Mouse (Mus musculus) embryonic facial prominence, embryonic 10.5 days (tissue): ENCODE measurements around the gene Psen1. TPM values are rescaled to one million over a fixed set of nuclear protein-coding genes. Genes with fewer than 3 reads are reported as not detected.
A peak's percentile ranks its signal among the peaks of the same experiment; 100 is the strongest.

Experiments
- DNase-seq: peaks from one replicate; pipeline ENCODE4 v3.0.0-alpha.2; 2017; ENCODE audit warnings: low spot score
- H3K27ac ChIP-seq: fragments of 300-500 bp; sonication (generic); replicated peaks from 2 replicates; pipeline ENCODE4 v1.5.1; 2016; ENCODE audit warnings: mild to moderate bottlenecking
- H3K27me3 ChIP-seq: fragments of 300-500 bp; sonication (generic); replicated peaks from 2 replicates; pipeline ENCODE4 v1.6.1; 2016; ENCODE audit warnings: low read depth, mild to moderate bottlenecking; ENCODE audit not compliant: poor library complexity, severe bottlenecking
- H3K36me3 ChIP-seq: fragments of 300-500 bp; sonication (generic); replicated peaks from 2 replicates; pipeline ENCODE4 v1.6.1; 2016; ENCODE audit warnings: mild to moderate bottlenecking, moderate library complexity
- H3K4me1 ChIP-seq: fragments of 300-500 bp; sonication (generic); 2 replicates; pipeline ENCODE4 v1.6.1; 2016
- H3K4me3 ChIP-seq: fragments of 300-500 bp; sonication (generic); 2 replicates; pipeline ENCODE4 v1.5.1; 2016; ENCODE audit warnings: mild to moderate bottlenecking, moderate library complexity
- H3K9me3 ChIP-seq: fragments of 300-500 bp; sonication (generic); 2 replicates; pipeline ENCODE4 v1.6.1; 2016; ENCODE audit warnings: mild to moderate bottlenecking
- WGBS: fragments of 180-500 bp; shearing (Covaris S2); methylation state at CpG from one replicate; pipeline ENCODE4 v1.1.7; 2016; 5-methylcytosine and 5-hydroxymethylcytosine counted together
- polyA plus RNA-seq: library from polyadenylated mRNA; unstranded; fragments of >200 nt; fragmentation: Nextera tagmentation; extraction: Ambion mirVana; gene quantifications from 2 replicates; pipeline ENCODE4 v1.2.1, GENCODE M21; 2016

The Psen1 gene
- polyA plus RNA-seq, 1 experiment from 2014 or later, result 61.4 TPM

- Histone ChIP-seq H3K4me3 (no peak overlapping the region), H3K27me3 (no peaks in the 10 kb centered on the region), H3K4me1 (no peaks in the 10 kb centered on the region), H3K36me3 (peaks cover 62% of the 10 kb centered on the region), H3K9me3 (no peaks in the 10 kb centered on the region), H3K27ac (no peak overlapping the region)
- DNase-seq, result no peak
- WGBS, result 82% methylated on average over 4 of the region's 4 CpGs
These were observed 14.8 kb downstream of the Psen1 start for GRCm38 (mm10) chr12:83702796-83703195.

GRCm38 (mm10) chr12:83706951-83707350, 19.0 kb downstream of the Psen1 start:
- Histone ChIP-seq H3K9me3 (no peaks in the 10 kb centered on the region), H3K4me3 (no peak overlapping the region), H3K36me3 (peaks cover 51% of the 10 kb centered on the region), H3K27ac (no peak overlapping the region), H3K4me1 (no peaks in the 10 kb centered on the region), H3K27me3 (no peaks in the 10 kb centered on the region)
- WGBS, result 93% methylated on average over 4 of the region's 4 CpGs
- no peak for DNase-seq

GRCm38 (mm10) chr12:83708160-83709092, 20.5 kb downstream of the Psen1 start:
- WGBS, result 91% methylated on average over 7 of the region's 7 CpGs
- H3K36me3 ChIP-seq, result peaks cover 55% of the 10 kb centered on the region

GRCm38 (mm10) chr12:83709934-83710333, 22.0 kb downstream of the Psen1 start:
- DNase-seq, result no peak
- 92% methylated on average over 2 of the region's 2 CpGs for WGBS
- no peaks in the 10 kb centered on the region for H3K27me3 ChIP-seq
- no peaks in the 10 kb centered on the region for H3K4me1 ChIP-seq
- no peaks in the 10 kb centered on the region for H3K9me3 ChIP-seq
- no peak overlapping the region for H3K27ac ChIP-seq
- H3K4me3 ChIP-seq, result no peak overlapping the region
- H3K36me3 ChIP-seq, result peaks cover 57% of the 10 kb centered on the region

More at GRCm38 (mm10) chr12:83708160-83709092, 20.5 kb downstream of the Psen1 start:
- Histone ChIP-seq H3K27ac (no peak overlapping the region), H3K4me1 (no peaks in the 10 kb centered on the region), H3K9me3 (no peaks in the 10 kb centered on the region), H3K27me3 (no peaks in the 10 kb centered on the region), H3K4me3 (no peak overlapping the region)
- DNase-seq, result no peak

GRCm38 (mm10) chr12:83713749-83714148, 25.8 kb downstream of the Psen1 start:
- Histone ChIP-seq H3K27ac (no peak overlapping the region), H3K4me3 (no peak overlapping the region), H3K36me3 (peaks cover 74% of the 10 kb centered on the region), H3K27me3 (no peaks in the 10 kb centered on the region), H3K9me3 (no peaks in the 10 kb centered on the region), H3K4me1 (no peaks in the 10 kb centered on the region)
- WGBS, result 56% methylated on average over 2 of the region's 2 CpGs
- no peak for DNase-seq

- H3K9me3 ChIP-seq, result no peaks in the 10 kb centered on the region
- H3K27ac ChIP-seq, result no peak overlapping the region
- H3K4me3 ChIP-seq, result no peak overlapping the region
- peaks cover 6% of the 10 kb centered on the region for H3K4me1 ChIP-seq
- H3K36me3 ChIP-seq, result peaks cover 88% of the 10 kb centered on the region
- 91% methylated on average over 15 of the region's 15 CpGs for WGBS
- no peaks in the 10 kb centered on the region for H3K27me3 ChIP-seq
- no peak for DNase-seq
These were observed 28.6 kb downstream of the Psen1 start for GRCm38 (mm10) chr12:83716416-83717184.

- no peaks in the 10 kb centered on the region for H3K9me3 ChIP-seq
- H3K4me3 ChIP-seq, result no peak overlapping the region
- 87% methylated on average over 1 of the region's 1 CpGs for whole genome bisulfite sequencing
- no peaks in the 10 kb centered on the region for H3K27me3 ChIP-seq
- peaks cover 90% of the 10 kb centered on the region for H3K36me3 ChIP-seq
- DNase-seq, result no peak
- H3K27ac ChIP-seq, result no peak overlapping the region
- H3K4me1 ChIP-seq, result peaks cover 6% of the 10 kb centered on the region
These were observed 31.5 kb downstream of the Psen1 start for GRCm38 (mm10) chr12:83719431-83719830.

GRCm38 (mm10) chr12:83721281-83721680, 33.3 kb downstream of the Psen1 start:
- H3K4me1 ChIP-seq, result peaks cover 6% of the 10 kb centered on the region
- H3K27ac ChIP-seq, result peak overlapping the region; percentile 76; the same call in 1 of the 2 replicates
- DNase-seq, result peak; percentile 32
- H3K9me3 ChIP-seq, result no peaks in the 10 kb centered on the region
- no peak overlapping the region for H3K4me3 ChIP-seq
- H3K36me3 ChIP-seq, result peaks cover 90% of the 10 kb centered on the region
- 67% methylated on average over 6 of the region's 6 CpGs for WGBS
- H3K27me3 ChIP-seq, result no peaks in the 10 kb centered on the region

- 87% methylated on average over 3 of the region's 3 CpGs for WGBS
- H3K36me3 ChIP-seq, result peaks cover 89% of the 10 kb centered on the region
These were observed 35.1 kb downstream of the Psen1 start for GRCm38 (mm10) chr12:83723037-83723436.

GRCm38 (mm10) chr12:83726510-83727308, 38.8 kb downstream of the Psen1 start:
- Histone ChIP-seq H3K9me3 (no peaks in the 10 kb centered on the region), H3K27me3 (no peaks in the 10 kb centered on the region), H3K4me3 (no peak overlapping the region), H3K36me3 (peaks cover 96% of the 10 kb centered on the region), H3K27ac (no peak overlapping the region), H3K4me1 (no peaks in the 10 kb centered on the region)
- DNase-seq, result no peak
- WGBS, result 93% methylated on average over 12 of the region's 12 CpGs

More at GRCm38 (mm10) chr12:83723037-83723436, 35.1 kb downstream of the Psen1 start:
- Histone ChIP-seq H3K27me3 (no peaks in the 10 kb centered on the region), H3K27ac (no peak overlapping the region), H3K4me3 (no peak overlapping the region), H3K4me1 (peaks cover 6% of the 10 kb centered on the region), H3K9me3 (no peaks in the 10 kb centered on the region)
- no peak for DNase-seq

- no peak for DNase-seq
- no peak overlapping the region for H3K4me3 ChIP-seq
- H3K27me3 ChIP-seq, result no peaks in the 10 kb centered on the region
- H3K4me1 ChIP-seq, result no peaks in the 10 kb centered on the region
- H3K36me3 ChIP-seq, result peaks cover 99% of the 10 kb centered on the region
- no peaks in the 10 kb centered on the region for H3K9me3 ChIP-seq
- no peak overlapping the region for H3K27ac ChIP-seq
- WGBS, result 95% methylated on average over 5 of the region's 5 CpGs
These were observed 44.3 kb downstream of the Psen1 start for GRCm38 (mm10) chr12:83732225-83732624.

GRCm38 (mm10) chr12:83734047-83734446, 46.1 kb downstream of the Psen1 start:
- 92% methylated on average over 10 of the region's 10 CpGs for WGBS
- Histone ChIP-seq H3K4me1 (no peaks in the 10 kb centered on the region), H3K27me3 (no peaks in the 10 kb centered on the region), H3K36me3 (peaks cover 85% of the 10 kb centered on the region), H3K9me3 (no peaks in the 10 kb centered on the region), H3K4me3 (no peak overlapping the region), H3K27ac (no peak overlapping the region)
- no peak for DNase-seq
